Mouse (Mus musculus) lung, postnatal 0 days (tissue): ENCODE results near the gene Gm20696.

Source experiments
- CTCF ChIP-seq: IDR thresholded peaks from 2 replicates; pipeline ENCODE4 v1.5.1; 2016; ENCODE audit warnings: antibody characterized with exemption, mild to moderate bottlenecking
- EP300 ChIP-seq: IDR thresholded peaks from 2 replicates; pipeline ENCODE4 v1.6.1; 2016; ENCODE audit warnings: antibody characterized with exemption, mild to moderate bottlenecking, control low read depth

DNA sequence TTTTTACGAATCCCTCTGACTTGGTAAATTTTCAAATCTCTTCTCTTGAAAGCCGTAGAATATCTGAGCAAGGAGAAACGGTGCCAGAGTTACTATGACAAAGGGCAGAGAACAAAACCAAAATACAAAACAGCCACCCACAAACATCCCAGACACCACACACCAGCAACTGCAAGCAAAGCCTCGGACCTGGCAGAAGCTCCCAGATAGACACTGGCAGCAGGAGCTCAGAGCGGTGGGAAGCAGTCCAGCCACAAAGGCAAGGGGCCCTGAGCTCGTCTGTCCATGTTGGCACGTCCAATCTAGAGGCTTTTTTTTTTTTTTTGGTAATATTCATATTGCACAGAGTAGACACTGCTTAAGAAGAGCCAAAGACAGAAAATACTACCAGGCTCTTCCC lies 202.7 kb downstream of the Gm20696 start:
- TF ChIP-seq CTCF (no peak), EP300 (no peak)
